Mouse (Mus musculus) testis, adult 2 months (tissue): ENCODE data around the gene Immp2l.

ENCODE experiments used
- CTCF ChIP-seq: fragments of 200-500 bp; IDR thresholded peaks from 2 replicates; pipeline ENCODE4 v1.5.1; 2012; ENCODE audit warnings: low read depth, mild to moderate bottlenecking, inconsistent platforms, low read length, moderate library complexity; ENCODE audit not compliant: control insufficient read depth, insufficient read depth, insufficient replicate concordance
- POLR2A ChIP-seq: fragments of 200-500 bp; IDR thresholded peaks from 2 replicates; pipeline ENCODE4 v1.6.1; 2012; ENCODE audit warnings: low read depth, mild to moderate bottlenecking, inconsistent platforms, low read length, moderate library complexity; ENCODE audit not compliant: control insufficient read depth

GRCm38 (mm10) chr12:41526688-41527087, 502.8 kb downstream of the Immp2l start:
- TF ChIP-seq CTCF (no peak), POLR2A (no peak)
